10 mouse cellular contexts compared by ENCODE assay signal in genomic region chr4:31965208-31965607, GRCm38 (mm10). TPM values are rescaled to one million over a fixed set of nuclear protein-coding genes. Genes with fewer than 3 reads are reported as not detected.
DNase-seq lines count a peak whose midpoint lies in the region; ATAC-seq and TF ChIP-seq lines count a peak whose summit lies in the region.
"Had no signal": no experiment of that assay in that cellular context is flagged by ENCODE, and none has a peak within 500 bp of the region (broad histone marks: within the 10 kb centered on the region; RNA-seq: fewer than 3 reads in every experiment).

No protein-coding gene starts in this region.

- H3K4me1 ChIP-seq in heart, embryonic 11.5 days (ENCODE audit: control insufficient read depth, insufficient read depth, low read length) = peaks cover 9% of the 10 kb centered on the region
- H3K4me1 ChIP-seq in forebrain, postnatal 0 days (ENCODE audit: insufficient read depth) = peaks cover 15% of the 10 kb centered on the region; the same call in 1 of the 2 replicates
- H3K4me1 ChIP-seq in liver, embryonic 16.5 days (ENCODE audit: control insufficient read depth, low read depth, low read length) = peaks cover 11% of the 10 kb centered on the region

- H3K9me3 ChIP-seq in heart, embryonic 11.5 days (replicated peaks; ENCODE audit: control insufficient read depth, low read length) = no peaks in the 10 kb centered on the region
- no peaks in the 10 kb centered on the region for H3K9me3 ChIP-seq in forebrain, postnatal 0 days (ENCODE audit: low read length)
- no peaks in the 10 kb centered on the region for H3K9me3 ChIP-seq in liver, embryonic 16.5 days (replicated peaks; ENCODE audit: control insufficient read depth, low read length)

- no peaks in the 10 kb centered on the region for H3K27me3 ChIP-seq in heart, embryonic 11.5 days (ENCODE audit: control insufficient read depth, insufficient read depth, low read length)
- no peaks in the 10 kb centered on the region for H3K27me3 ChIP-seq in C2C12 (ENCODE audit: control insufficient read depth, insufficient read depth, insufficient read length)
- no peaks in the 10 kb centered on the region for H3K27me3 ChIP-seq in forebrain, postnatal 0 days (ENCODE audit: insufficient read depth, low read length)
- no peaks in the 10 kb centered on the region for H3K27me3 ChIP-seq in liver, embryonic 16.5 days (ENCODE audit: control insufficient read depth, insufficient read depth, low read depth, low read length)

- peaks cover 77% of the 10 kb centered on the region for H3K79me2 ChIP-seq in C2C12 (ENCODE audit: control insufficient read depth, insufficient read depth)

- no peak overlapping the region for H3K27ac ChIP-seq in heart, embryonic 11.5 days (ENCODE audit: low read depth, low read length)
- H3K27ac ChIP-seq in forebrain, postnatal 0 days (ENCODE audit: low read depth, low read length) = no peak overlapping the region
- no peak overlapping the region for H3K27ac ChIP-seq in liver, embryonic 16.5 days (ENCODE audit: low read length)

- peak overlapping the region; percentile 87 for H3K4me2 ChIP-seq in heart, embryonic 11.5 days
- H3K4me2 ChIP-seq in forebrain, postnatal 0 days (ENCODE audit: low read depth) = peak overlapping the region; percentile 85; the same call in 1 of the 2 replicates
- peak overlapping the region; percentile 77 for H3K4me2 ChIP-seq in liver, embryonic 16.5 days (ENCODE audit: low read depth, low read length)

- H3ac ChIP-seq in C2C12 (ENCODE audit: control insufficient read depth, insufficient read length, low read depth) = no peak overlapping the region

- no peak overlapping the region for H3K9ac ChIP-seq in heart, embryonic 11.5 days (ENCODE audit: low read depth, low read length)
- H3K9ac ChIP-seq in forebrain, postnatal 0 days = no peak overlapping the region
- peak overlapping the region; percentile 11; the same call in 1 of the 2 replicates for H3K9ac ChIP-seq in liver, embryonic 16.5 days (ENCODE audit: low read depth, low read length)

- no peak for DNase-seq in heart, postnatal 36 days
- no peak for DNase-seq in forebrain, postnatal 0 days
- DNase-seq in cerebellum, postnatal 10 days = no peak
- no peak for DNase-seq in frontal cortex, adult 2 months (ENCODE audit: extremely low spot score in 1 of 2, low spot score in 1 of 2)
- DNase-seq: kidney, adult 2 months; right cerebral cortex, postnatal 25 days had no signal

- ATAC-seq in heart, embryonic 11.5 days (replicated peaks; ENCODE audit: insufficient number of reproducible peaks, low FRiP score, low TSS enrichment) = no peak
- ATAC-seq in forebrain, postnatal 0 days = no peak
- ATAC-seq in liver, embryonic 16.5 days (ENCODE audit: low read depth) = no peak
- ATAC-seq in erythroid progenitor cell, adult 5-6 weeks (replicated peaks; ENCODE audit: low FRiP score, poor library complexity, severe bottlenecking) = no peak

- H3K36me3 ChIP-seq in heart, embryonic 11.5 days (ENCODE audit: control insufficient read depth, insufficient read depth, low read length) = no peaks in the 10 kb centered on the region
- H3K36me3 ChIP-seq in C2C12 (ENCODE audit: control insufficient read depth, insufficient read depth) = no peaks in the 10 kb centered on the region
- no peaks in the 10 kb centered on the region for H3K36me3 ChIP-seq in forebrain, postnatal 0 days (ENCODE audit: insufficient read depth)
- H3K36me3 ChIP-seq in liver, embryonic 16.5 days (ENCODE audit: control insufficient read depth, insufficient read depth) = no peaks in the 10 kb centered on the region

- WGBS in heart, embryonic 11.5 days (ENCODE audit: insufficient replicate concordance) = 31% methylated on average over 2 of the region's 2 CpGs
- WGBS in forebrain, postnatal 0 days = 63% methylated on average over 2 of the region's 2 CpGs
- 14% methylated on average over 2 of the region's 2 CpGs for WGBS in liver, embryonic 16.5 days (ENCODE audit: insufficient replicate concordance)

- intact Hi-C loops in heart, postnatal 36 days (cut with DNase I) = loop anchor here (5.0 to 10.0 kb wide), 2 partner anchors 1280 to 1342 kb away; no protein-coding TSS in a partner anchor

- no peak for TF ChIP-seq CTCF in C2C12 (IDR thresholded peaks at IDR 0.05; ENCODE audit: control insufficient read depth, insufficient read depth, insufficient read length)
- TF ChIP-seq CTCF in forebrain, postnatal 0 days (IDR thresholded peaks at IDR 0.05; ENCODE audit: low read depth) = no peak

- H3K79me3 ChIP-seq in C2C12 (ENCODE audit: low read depth) = peaks cover 57% of the 10 kb centered on the region

- peak overlapping the region; percentile 92 for H3K4me3 ChIP-seq in heart, embryonic 11.5 days (ENCODE audit: low read depth, low read length)
- peak overlapping the region; percentile 85 for H3K4me3 ChIP-seq in C2C12 (ENCODE audit: insufficient read depth, poor library complexity, severe bottlenecking)
- H3K4me3 ChIP-seq in forebrain, postnatal 0 days (ENCODE audit: low read depth, low read length) = peak overlapping the region; percentile 90
- peak overlapping the region; percentile 95 for H3K4me3 ChIP-seq in liver, embryonic 16.5 days (ENCODE audit: low read depth, low read length)

TF ChIP-seq in C2C12, 6 proteins besides CTCF, POLR2A, EP300 and RAD21:
- TF ChIP-seq USF1 (IDR thresholded peaks at IDR 0.05; ENCODE audit: low read depth) (no peak), MAX (IDR thresholded peaks at IDR 0.05) (no peak), CEBPB (IDR thresholded peaks at IDR 0.05; ENCODE audit: low read depth) (no peak), MYOD1 (IDR thresholded peaks at IDR 0.05; ENCODE audit: control insufficient read depth, insufficient read length, low read depth) (no peak), FOSL1 (IDR thresholded peaks at IDR 0.05; ENCODE audit: insufficient read depth, low read length, poor library complexity, severe bottlenecking) (no peak), MYOG (IDR thresholded peaks at IDR 0.05; ENCODE audit: control insufficient read depth, extremely low read depth, insufficient read length) (no peak)

RNA-seq across cellular contexts. Expression of gene Map3k7, which starts 1.3 kb away (rescaled TPM):
- polyA plus RNA-seq in heart, embryonic 11.5 days (2014; fragmentation: Nextera tagmentation; extraction: Ambion mirVana) = 37.9 and 50.2 TPM in 2 replicates
- total RNA-seq in heart, postnatal 36 days (2021) = 10 to 100 TPM; 46.8 to 49.4 TPM
- 17.8 TPM for polyA plus RNA-seq in C2C12 (2012; fragmentation: generic; extraction: Trizol)
- total RNA-seq in forebrain, postnatal 0 days (2014; rRNA removed) = 45.3 and 53.6 TPM in 2 replicates
- 15.9 and 17.6 TPM in 2 replicates for polyA plus RNA-seq in forebrain, postnatal 0 days (2015; fragmentation: Nextera tagmentation; extraction: Ambion mirVana)
- 7.4 and 8.6 TPM in 2 replicates for polyA plus RNA-seq in liver, embryonic 16.5 days (2015; fragmentation: Nextera tagmentation; extraction: Ambion mirVana)
- 29.2 and 53.7 TPM in 2 replicates for total RNA-seq in erythroid progenitor cell, adult 5-6 weeks (2015; ENCODE audit: low replicate concordance)
- 33.8 and 34.4 TPM in 2 replicates for total RNA-seq in erythroid progenitor cell, adult 5-6 weeks (2017; ENCODE audit: low replicate concordance)
- 34.0 and 37.5 TPM in 2 replicates for polyA plus RNA-seq in frontal cortex, adult 2 months (2012; rRNA removed)
